ENCODE assay signal across 25 mouse cellular contexts in genomic region chr3:132129730-132130274, GRCm38 (mm10).
"Had no signal": no experiment of that assay in that cellular context is flagged by ENCODE, and none has a peak within 500 bp of the region (broad histone marks: within the 10 kb centered on the region; RNA-seq: fewer than 3 reads in every experiment).

No protein-coding gene starts in this region.

- H3K27ac ChIP-seq: gastrocnemius, adult 2 months; heart, adult 2 months; hindbrain, embryonic 10.5 days; hindbrain, embryonic 12.5 days; hindbrain, embryonic 14.5 days; intestine, embryonic 15.5 days; left cerebral cortex, adult 2 months; liver, embryonic 12.5 days; liver, embryonic 14.5 days had no signal

- H3K4me2 ChIP-seq: heart, embryonic 12.5 days; hindbrain, embryonic 12.5 days; hindbrain, embryonic 14.5 days; intestine, embryonic 15.5 days; liver, embryonic 12.5 days had no signal

- H3K9ac ChIP-seq: forebrain, postnatal 0 days; heart, embryonic 12.5 days; hindbrain, embryonic 12.5 days; hindbrain, embryonic 14.5 days; intestine, embryonic 15.5 days; liver, embryonic 12.5 days; liver, embryonic 14.5 days had no signal

- H3K9me3 ChIP-seq: heart, embryonic 12.5 days; hindbrain, embryonic 10.5 days; hindbrain, embryonic 12.5 days; intestine, embryonic 15.5 days; liver, embryonic 12.5 days had no signal

- DNase-seq: forebrain, postnatal 0 days; gastrocnemius, adult 2 months; gastrocnemius, postnatal 10 days; gastrocnemius, postnatal 25 days; heart, adult 11 months; heart, adult 2 months; heart, postnatal 10 days; heart, postnatal 4 days; kidney, adult 18-20 months; kidney, adult 8-10 months; kidney, postnatal 10 days; kidney, postnatal 25 days; kidney, postnatal 4 days; layer of hippocampus, adult 9-11 months had no signal

- ATAC-seq: forebrain, postnatal 0 days; hindbrain, embryonic 16.5 days; inflammation-experienced regulatory T-cells, adult 6 months; intestine, embryonic 15.5 days; intestine, postnatal 0 days; liver, embryonic 12.5 days had no signal

- H3K27me3 ChIP-seq: heart, embryonic 12.5 days; hindbrain, embryonic 12.5 days; intestine, embryonic 15.5 days; liver, embryonic 12.5 days had no signal

- H3K36me3 ChIP-seq: heart, embryonic 12.5 days; hindbrain, embryonic 10.5 days; hindbrain, embryonic 12.5 days; intestine, embryonic 15.5 days; liver, embryonic 12.5 days had no signal

- H3K4me3 ChIP-seq: gastrocnemius, adult 2 months; heart, adult 2 months; heart, embryonic 12.5 days; hindbrain, embryonic 10.5 days; hindbrain, embryonic 12.5 days; intestine, embryonic 15.5 days; left cerebral cortex, adult 2 months; liver, embryonic 12.5 days had no signal

- H3K4me1 ChIP-seq: heart, embryonic 12.5 days; hindbrain, embryonic 10.5 days; hindbrain, embryonic 12.5 days; intestine, embryonic 15.5 days; liver, embryonic 12.5 days had no signal
